Mouse (Mus musculus) olfactory bulb, adult 2 months (tissue): Measurements from ENCODE around the gene Dach1.

Source experiments
- CTCF ChIP-seq: fragments of 200-500 bp; IDR thresholded peaks from 2 replicates; pipeline ENCODE4 v1.5.1; 2012; ENCODE audit warnings: low read depth, mild to moderate bottlenecking, low read length, moderate library complexity; ENCODE audit not compliant: insufficient read depth
- POLR2A ChIP-seq: fragments of 200-500 bp; IDR thresholded peaks from 2 replicates; pipeline ENCODE4 v1.6.1; 2012; ENCODE audit warnings: mild to moderate bottlenecking, low read depth, low read length, moderate library complexity; ENCODE audit not compliant: insufficient read depth

DNA sequence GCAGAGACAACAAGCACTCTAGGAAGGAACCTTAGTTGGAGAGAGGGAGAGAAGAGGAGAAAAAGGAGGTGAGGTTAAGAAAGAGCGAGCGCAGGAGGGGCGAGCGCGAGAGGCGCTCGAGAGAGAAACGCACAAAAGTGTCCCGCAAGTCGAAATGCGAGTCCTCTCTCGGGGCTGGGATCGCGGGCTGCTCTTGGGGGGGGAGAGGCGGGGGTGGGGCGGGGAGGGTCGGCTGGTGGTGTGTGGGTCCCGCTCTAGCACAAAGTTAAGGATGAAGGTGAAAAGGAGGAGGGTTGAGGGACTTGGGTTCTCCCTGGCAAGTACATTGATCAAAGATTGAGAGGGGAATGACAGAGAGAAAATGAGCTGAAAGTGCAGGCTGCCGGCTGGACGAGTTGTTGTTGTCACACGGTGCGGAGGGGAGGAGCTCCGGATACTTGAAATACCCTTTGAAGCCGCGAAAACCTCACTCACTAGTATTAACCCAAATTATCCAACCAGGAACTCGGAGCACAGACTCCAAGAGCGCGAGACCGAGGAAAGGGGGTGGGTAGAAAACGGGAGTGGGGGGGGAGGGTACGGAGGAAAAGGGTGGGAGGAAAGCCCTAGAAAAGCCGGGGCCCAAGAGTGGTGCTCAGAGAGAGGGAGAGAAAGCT, at the start of gene Dach1:
- TF ChIP-seq POLR2A, result no peak
- TF ChIP-seq CTCF, result no peak
